Mouse (Mus musculus): Measurements from ENCODE around the gene Krt17.

DNA sequence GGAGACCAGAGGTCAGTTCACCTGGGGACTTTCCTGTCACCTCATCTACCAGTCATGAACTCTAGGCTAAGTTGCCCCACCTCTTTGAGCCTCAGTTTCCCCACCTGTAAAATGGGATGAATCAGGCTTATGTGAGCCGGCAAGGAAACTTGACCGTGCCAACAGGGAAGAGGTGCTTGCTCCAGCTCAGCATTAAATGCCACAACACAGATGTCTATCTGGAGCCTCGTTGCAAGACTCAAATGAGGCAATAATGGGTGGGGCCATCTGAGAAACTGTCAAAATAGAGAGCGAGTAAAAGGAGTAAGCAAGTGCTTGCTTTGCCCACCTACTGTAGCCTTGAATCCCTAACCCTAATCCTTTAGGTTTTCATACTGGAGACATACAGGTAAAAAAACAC is 41.5 kb downstream of the Krt17 start:
- TF ChIP-seq CTCF (IDR thresholded peaks at IDR 0.05; ENCODE audit: low read depth) = no peak
- no peak for TF ChIP-seq EP300 (IDR thresholded peaks at IDR 0.05; ENCODE audit: low read depth)
